Mouse (Mus musculus): ENCODE data around the gene Hsd3b1. TPM values are rescaled to one million over a fixed set of nuclear protein-coding genes. Genes with fewer than 3 reads are reported as not detected.
"Not testable (repeated sequence)": the region's sequence is repeated elsewhere in the genome, so short reads cannot be mapped to it uniquely, and the experiment has no call there.

Gene Hsd3b1
- polyA plus RNA-seq, 1 experiment, result 0.22 TPM

DNA sequence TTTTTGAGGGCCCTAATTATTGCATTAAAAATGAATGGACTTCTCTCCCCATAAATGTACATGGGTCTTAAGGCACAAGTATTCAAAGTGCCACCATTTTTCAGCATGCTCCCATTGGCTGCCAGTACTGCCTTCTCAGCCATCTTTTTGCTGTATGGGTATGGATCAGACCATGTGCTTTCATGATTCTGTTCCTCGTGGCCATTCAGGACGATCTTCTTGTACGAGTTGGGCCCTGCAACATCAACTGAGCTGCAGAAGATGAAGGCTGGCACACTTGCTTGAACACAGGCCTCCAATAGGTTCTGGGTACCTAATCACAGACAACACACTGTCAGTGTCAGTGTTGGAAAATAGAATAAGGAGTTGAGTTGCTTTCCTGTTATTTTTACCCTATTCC, 6.5 kb downstream of the Hsd3b1 start:
- no peak for DNase-seq
- no peak for TF ChIP-seq CTCF (conservative IDR thresholded peaks at IDR 0.05; ENCODE audit: insufficient read depth, insufficient read length, low read depth, low read length)
- no peak for TF ChIP-seq POLR2A (IDR thresholded peaks at IDR 0.05; ENCODE audit: low read depth, low read length)
- WGBS, result 92% methylated on average over 3 of the region's 3 CpGs

DNA sequence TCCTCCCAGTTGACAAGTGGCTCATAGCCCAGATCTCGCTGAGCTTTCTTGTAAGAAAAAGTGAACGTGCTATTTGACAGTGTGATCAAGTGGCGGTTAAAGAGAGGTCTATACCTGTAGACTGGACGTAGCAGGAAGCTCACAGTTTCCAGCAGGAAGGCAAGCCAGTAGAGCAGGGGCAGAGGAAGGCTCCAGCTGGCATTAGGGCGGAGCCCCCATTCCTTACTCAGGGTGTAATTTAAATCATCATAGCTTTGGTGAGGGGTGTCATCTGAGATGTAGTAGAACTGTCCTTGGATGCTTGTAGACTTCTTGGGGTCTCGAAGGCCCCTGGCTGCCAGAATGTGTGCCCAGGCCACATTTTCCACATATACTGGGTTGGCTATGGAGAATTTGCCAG, 7.0 kb downstream of the Hsd3b1 start:
- 85% methylated on average over 6 of the region's 6 CpGs for WGBS

More for the DNA sequence above, 6.5 kb downstream of the Hsd3b1 start:
- H3K4me3 ChIP-seq (ENCODE audit: insufficient read depth, low read depth, low read length), result no peak overlapping the region
- H3K27ac ChIP-seq (ENCODE audit: insufficient read depth, low read depth, low read length), result no peak overlapping the region
- H3K27me3 ChIP-seq (replicated peaks; ENCODE audit: control insufficient read depth, insufficient read depth, low read length), result 0 out of 2 replicates have a peak, but pooled peaks cover 1% of the 10 kb centered on the region
- H3K36me3 ChIP-seq (ENCODE audit: control insufficient read depth, insufficient read depth, low read length), result no peaks in the 10 kb centered on the region
- no peaks in the 10 kb centered on the region for H3K4me1 ChIP-seq (ENCODE audit: control insufficient read depth, insufficient read depth, low read length)

DNA sequence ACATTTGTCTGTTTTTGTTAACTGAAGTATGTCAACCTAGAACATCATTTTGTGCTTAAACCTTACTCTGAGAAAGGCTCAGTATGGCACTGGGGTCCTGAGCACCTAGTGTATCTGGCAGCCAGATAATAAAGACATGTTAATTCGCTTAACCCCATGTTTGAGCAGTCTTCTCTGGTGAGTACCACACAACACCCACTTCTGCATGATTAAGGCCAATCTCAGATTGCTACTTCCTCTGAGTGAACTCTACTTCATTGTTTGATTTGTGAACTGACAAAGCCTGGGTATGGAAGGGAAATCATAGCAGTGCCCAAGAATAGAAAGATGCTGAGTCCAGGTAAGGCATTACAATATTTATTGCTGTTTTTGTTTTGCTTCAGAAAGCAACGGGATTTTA, 7.7 kb downstream of the Hsd3b1 start:
- TF ChIP-seq POLR2A (IDR thresholded peaks at IDR 0.05; ENCODE audit: low read depth, low read length) (no peak), CTCF (conservative IDR thresholded peaks at IDR 0.05; ENCODE audit: insufficient read depth, insufficient read length, low read depth, low read length) (no peak)
- H3K27me3 ChIP-seq (replicated peaks; ENCODE audit: control insufficient read depth, insufficient read depth, low read length), result 0 out of 2 replicates have a peak, but pooled peaks cover 1% of the 10 kb centered on the region
- WGBS, result 65% methylated on average over 2 of the region's 2 CpGs
- H3K36me3 ChIP-seq (ENCODE audit: control insufficient read depth, insufficient read depth, low read length), result no peaks in the 10 kb centered on the region
- H3K4me1 ChIP-seq (ENCODE audit: control insufficient read depth, insufficient read depth, low read length), result no peaks in the 10 kb centered on the region
- DNase-seq, result no peak
- H3K27ac ChIP-seq (ENCODE audit: insufficient read depth, low read depth, low read length), result no peak overlapping the region
- H3K4me3 ChIP-seq (ENCODE audit: insufficient read depth, low read depth, low read length), result no peak overlapping the region

More for the DNA sequence above, 7.0 kb downstream of the Hsd3b1 start:
- H3K27me3 ChIP-seq (replicated peaks; ENCODE audit: control insufficient read depth, insufficient read depth, low read length), result 0 out of 2 replicates have a peak, but pooled peaks cover 1% of the 10 kb centered on the region
- H3K4me3 ChIP-seq (ENCODE audit: insufficient read depth, low read depth, low read length), result no peak overlapping the region
- H3K36me3 ChIP-seq (ENCODE audit: control insufficient read depth, insufficient read depth, low read length), result no peaks in the 10 kb centered on the region
- no peak for TF ChIP-seq CTCF (conservative IDR thresholded peaks at IDR 0.05; ENCODE audit: insufficient read depth, insufficient read length, low read depth, low read length)
- no peak for TF ChIP-seq POLR2A (IDR thresholded peaks at IDR 0.05; ENCODE audit: low read depth, low read length)
- no peak for DNase-seq
- H3K4me1 ChIP-seq (ENCODE audit: control insufficient read depth, insufficient read depth, low read length), result no peaks in the 10 kb centered on the region
- H3K27ac ChIP-seq (ENCODE audit: insufficient read depth, low read depth, low read length), result no peak overlapping the region

DNA sequence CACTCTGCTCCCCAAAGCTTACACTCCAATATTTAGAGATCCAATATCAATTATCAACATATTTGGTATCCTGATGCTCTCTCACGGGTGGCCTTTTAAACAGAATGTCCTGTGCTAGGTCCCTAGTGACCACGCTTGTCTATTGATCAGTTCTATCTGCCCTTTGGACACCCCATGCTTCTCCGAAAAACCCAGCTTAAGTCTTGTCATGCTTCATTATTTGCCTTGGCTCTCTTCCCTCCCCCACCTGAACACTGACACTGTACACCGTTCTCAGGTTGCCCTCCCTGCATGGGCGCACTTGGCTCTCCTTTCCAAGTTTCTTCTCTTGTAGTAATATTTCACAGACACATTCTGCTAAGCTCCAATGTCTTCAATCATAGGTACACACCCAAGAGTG, 9.3 kb downstream of the Hsd3b1 start:
- Histone ChIP-seq H3K27me3 (replicated peaks; ENCODE audit: control insufficient read depth, insufficient read depth, low read length) (0 out of 2 replicates have a peak, but pooled peaks cover 1% of the 10 kb centered on the region), H3K27ac (ENCODE audit: insufficient read depth, low read depth, low read length) (no peak overlapping the region), H3K36me3 (ENCODE audit: control insufficient read depth, insufficient read depth, low read length) (no peaks in the 10 kb centered on the region), H3K4me3 (ENCODE audit: insufficient read depth, low read depth, low read length) (no peak overlapping the region), H3K4me1 (ENCODE audit: control insufficient read depth, insufficient read depth, low read length) (no peaks in the 10 kb centered on the region)
- TF ChIP-seq POLR2A (IDR thresholded peaks at IDR 0.05; ENCODE audit: low read depth, low read length) (no peak), CTCF (conservative IDR thresholded peaks at IDR 0.05; ENCODE audit: insufficient read depth, insufficient read length, low read depth, low read length) (no peak)
- WGBS, result 49% methylated on average over 5 of the region's 5 CpGs
- peak; percentile 11 for DNase-seq

DNA sequence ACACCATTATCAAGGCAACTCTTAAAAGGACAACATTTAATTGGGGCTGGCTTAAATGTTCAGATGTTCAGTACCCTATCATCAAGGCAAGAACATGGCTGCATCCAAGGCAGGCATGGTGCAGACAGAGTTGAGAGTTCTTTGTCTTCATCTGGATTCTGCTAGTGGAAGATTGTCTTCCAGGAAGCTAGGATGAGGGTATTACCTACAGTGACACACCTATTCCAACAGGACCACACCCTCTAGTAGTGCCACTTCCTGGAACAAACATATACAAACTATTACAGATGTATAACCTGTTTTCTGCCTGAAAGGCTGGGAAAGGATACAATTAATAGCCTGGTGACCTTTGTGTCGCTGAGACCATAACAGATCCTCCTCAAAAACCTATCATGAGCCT, 10.7 kb downstream of the Hsd3b1 start:
- TF ChIP-seq POLR2A (IDR thresholded peaks at IDR 0.05; ENCODE audit: low read depth, low read length), result no peak
- no peak for TF ChIP-seq CTCF (conservative IDR thresholded peaks at IDR 0.05; ENCODE audit: insufficient read depth, insufficient read length, low read depth, low read length)
- H3K27me3 ChIP-seq (replicated peaks; ENCODE audit: control insufficient read depth, insufficient read depth, low read length), result 0 out of 2 replicates have a peak, but pooled peaks cover 1% of the 10 kb centered on the region
- H3K4me1 ChIP-seq (ENCODE audit: control insufficient read depth, insufficient read depth, low read length), result no peaks in the 10 kb centered on the region
- no peak for DNase-seq
- H3K4me3 ChIP-seq (ENCODE audit: insufficient read depth, low read depth, low read length), result no peak overlapping the region
- H3K36me3 ChIP-seq (ENCODE audit: control insufficient read depth, insufficient read depth, low read length), result no peaks in the 10 kb centered on the region
- H3K27ac ChIP-seq (ENCODE audit: insufficient read depth, low read depth, low read length), result no peak overlapping the region
- 86% methylated on average over 1 of the region's 1 CpGs for WGBS

DNA sequence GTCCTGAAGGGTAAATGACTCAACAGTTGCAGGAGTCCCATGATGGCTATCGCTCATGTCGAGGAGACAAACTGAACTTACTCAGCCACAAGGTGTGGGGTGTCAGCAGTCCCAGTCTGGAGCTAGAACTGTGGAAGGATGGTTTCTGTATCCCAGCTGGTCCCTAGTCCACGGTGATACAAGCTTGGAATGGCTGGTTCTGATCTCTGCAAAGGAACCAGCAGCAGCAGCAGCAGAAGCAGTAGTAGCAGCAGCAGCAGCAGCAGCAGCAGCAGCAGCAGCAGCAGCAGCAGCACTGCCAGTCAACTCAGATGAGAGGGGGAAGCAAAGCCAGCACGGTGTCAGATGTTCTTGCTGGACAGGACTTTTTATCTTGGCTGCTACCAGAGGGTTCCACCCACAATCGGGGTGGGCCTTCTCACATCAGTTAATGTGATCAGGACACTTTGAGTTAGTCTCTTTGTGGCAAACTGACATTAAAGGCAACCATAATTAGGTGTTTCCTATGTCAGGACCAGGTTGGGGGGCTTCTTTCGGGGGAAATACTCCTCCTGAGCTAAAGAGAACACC, 45.4 kb downstream of the Hsd3b1 start, which contains the start of gene Hsd3b6:
Hsd3b6 (minus strand) TSS at position 343 of the 570 bp plus-strand sequence.
- WGBS, result 71% methylated on average over 6 of the region's 6 CpGs

DNA sequence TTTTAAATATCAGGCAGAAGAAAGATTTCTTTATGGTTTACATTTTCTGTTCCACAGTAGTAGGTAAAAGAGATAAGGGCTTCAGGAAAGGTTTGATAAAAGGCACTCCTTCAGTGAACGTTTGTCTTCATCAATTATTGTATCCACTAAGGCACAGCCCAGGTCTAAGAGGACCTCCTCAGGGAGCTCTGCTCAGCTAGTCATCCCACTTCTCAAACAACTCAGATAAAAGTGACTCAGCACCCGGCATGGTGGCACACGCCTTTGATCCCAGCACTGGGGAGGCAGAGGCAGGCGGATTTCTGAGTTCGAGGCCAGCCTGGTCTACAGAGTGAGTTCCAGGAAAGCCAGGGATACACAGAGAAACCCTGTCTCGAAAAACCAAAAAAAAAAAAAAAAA, 46.9 kb downstream of the Hsd3b1 start:
- WGBS, result 80% methylated on average over 6 of the region's 6 CpGs
- H3K4me3 ChIP-seq (ENCODE audit: insufficient read depth, low read depth, low read length); DNase-seq: not testable (repeated sequence)

More for the DNA sequence above, 45.4 kb downstream of the Hsd3b1 start, which contains the start of gene Hsd3b6:
- Histone ChIP-seq H3K4me3 (ENCODE audit: insufficient read depth, low read depth, low read length) (no peak within 1 kb of the TSS), H3K36me3 (ENCODE audit: control insufficient read depth, insufficient read depth, low read length) (no peaks in the 10 kb centered on the region), H3K27me3 (replicated peaks; ENCODE audit: control insufficient read depth, insufficient read depth, low read length) (no peaks in the 10 kb centered on the region), H3K27ac (ENCODE audit: insufficient read depth, low read depth, low read length) (no peak within 1 kb of the TSS), H3K4me1 (ENCODE audit: control insufficient read depth, insufficient read depth, low read length) (no peaks in the 10 kb centered on the region)
- no peak for DNase-seq
- no peak for TF ChIP-seq CTCF (conservative IDR thresholded peaks at IDR 0.05; ENCODE audit: insufficient read depth, insufficient read length, low read depth, low read length)
- TF ChIP-seq POLR2A (IDR thresholded peaks at IDR 0.05; ENCODE audit: low read depth, low read length), result no peak

DNA sequence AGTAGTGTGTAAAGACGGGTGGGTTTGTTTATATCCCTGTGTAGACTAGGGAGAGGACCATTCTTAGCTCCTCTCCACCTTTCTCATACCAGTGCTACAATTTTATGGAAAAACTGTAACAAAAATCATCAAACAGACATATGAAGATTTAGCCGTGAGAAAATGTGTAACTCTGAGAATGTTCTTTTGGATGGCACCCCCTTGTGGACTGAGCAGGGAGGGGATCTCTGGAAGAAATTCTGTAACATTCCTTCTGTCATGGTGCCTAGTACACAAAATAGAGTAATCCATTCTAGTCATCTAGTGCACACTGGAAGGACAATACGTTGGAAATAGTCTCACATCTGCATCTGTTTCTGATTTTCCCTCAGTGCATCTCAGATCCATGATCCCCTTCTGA, 54.6 kb downstream of the Hsd3b1 start:
- 44% methylated on average over 3 of the region's 3 CpGs for WGBS
- H3K27me3 ChIP-seq (replicated peaks; ENCODE audit: control insufficient read depth, insufficient read depth, low read length); H3K27ac ChIP-seq (ENCODE audit: insufficient read depth, low read depth, low read length); H3K4me3 ChIP-seq (ENCODE audit: insufficient read depth, low read depth, low read length); H3K4me1 ChIP-seq (ENCODE audit: control insufficient read depth, insufficient read depth, low read length); H3K36me3 ChIP-seq (ENCODE audit: control insufficient read depth, insufficient read depth, low read length): not testable (repeated sequence)
- DNase-seq, result peak; percentile 22

More for the DNA sequence above, 46.9 kb downstream of the Hsd3b1 start:
- H3K27ac ChIP-seq (ENCODE audit: insufficient read depth, low read depth, low read length); H3K4me1 ChIP-seq (ENCODE audit: control insufficient read depth, insufficient read depth, low read length); H3K27me3 ChIP-seq (replicated peaks; ENCODE audit: control insufficient read depth, insufficient read depth, low read length); H3K36me3 ChIP-seq (ENCODE audit: control insufficient read depth, insufficient read depth, low read length): not testable (repeated sequence)
